Mouse (Mus musculus): ENCODE results near the gene Myo10. TPM values are rescaled to one million over a fixed set of nuclear protein-coding genes. Genes with fewer than 3 reads are reported as not detected.

Gene Myo10
- polyA plus RNA-seq, 1 experiment from 2014 or later: 32.5 TPM

DNA sequence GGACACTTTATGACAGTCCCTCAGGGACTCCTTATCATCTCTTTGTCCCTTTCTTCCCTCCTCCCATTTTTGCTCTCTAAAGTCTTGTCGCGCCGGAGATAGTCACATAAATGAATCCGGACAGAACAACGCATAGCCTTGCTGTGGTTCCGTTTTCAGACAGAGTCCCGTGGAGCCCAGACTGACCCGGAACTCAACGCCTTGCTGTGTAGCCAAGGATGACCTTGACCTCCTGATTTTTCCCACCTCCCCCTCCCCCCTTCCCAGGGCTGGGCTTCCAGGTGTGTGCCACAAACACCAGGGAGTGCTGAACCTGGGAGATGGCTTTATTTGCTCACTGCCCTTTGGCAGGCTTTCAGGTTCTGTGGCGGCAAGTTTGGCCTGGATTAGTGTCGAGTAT lies 10.6 kb downstream of the Myo10 start:
- Histone ChIP-seq H3K36me3 (ENCODE audit: control insufficient read depth, insufficient read depth, low read length) (no peaks in the 10 kb centered on the region), H3K27me3 (replicated peaks; ENCODE audit: control insufficient read depth, insufficient read depth, low read length) (no peaks in the 10 kb centered on the region), H3K27ac (ENCODE audit: low read depth) (0 out of 2 replicates have a peak overlapping the region, but pooled peaks have one; percentile 9), H3K4me1 (replicated peaks; ENCODE audit: control insufficient read depth, insufficient read depth, low read length) (peaks cover 17% of the 10 kb centered on the region; the same call in 1 of the 2 replicates), H3K9me3 (ENCODE audit: control insufficient read depth, low read length) (no peaks in the 10 kb centered on the region), H3K9ac (ENCODE audit: low read length) (no peak overlapping the region), H3K4me3 (ENCODE audit: low read depth, low read length) (no peak overlapping the region), H3K4me2 (ENCODE audit: low read length) (no peak overlapping the region)
- 77% methylated on average over 11 of the region's 11 CpGs for WGBS
- DNase-seq (ENCODE audit: low spot score): no peak
- no peak for ATAC-seq (replicated peaks; ENCODE audit: low FRiP score, low TSS enrichment, low read depth)

- no peak for DNase-seq (ENCODE audit: low spot score)
- no peak overlapping the region for H3K4me2 ChIP-seq (ENCODE audit: low read length)
- no peaks in the 10 kb centered on the region for H3K36me3 ChIP-seq (ENCODE audit: control insufficient read depth, insufficient read depth, low read length)
- no peak overlapping the region for H3K4me3 ChIP-seq (ENCODE audit: low read depth, low read length)
- H3K27me3 ChIP-seq (replicated peaks; ENCODE audit: control insufficient read depth, insufficient read depth, low read length): no peaks in the 10 kb centered on the region
- H3K27ac ChIP-seq (ENCODE audit: low read depth): no peak overlapping the region
- WGBS: 90% methylated on average over 13 of the region's 13 CpGs
- ATAC-seq (replicated peaks; ENCODE audit: low FRiP score, low TSS enrichment, low read depth): no peak
- H3K4me1 ChIP-seq (replicated peaks; ENCODE audit: control insufficient read depth, insufficient read depth, low read length): peaks cover 17% of the 10 kb centered on the region; the same call in 1 of the 2 replicates
- no peak overlapping the region for H3K9ac ChIP-seq (ENCODE audit: low read length)
- H3K9me3 ChIP-seq (ENCODE audit: control insufficient read depth, low read length): no peaks in the 10 kb centered on the region
Measured at GRCm38 (mm10) chr15:25633674-25634340, 11.5 kb downstream of the Myo10 start.

DNA sequence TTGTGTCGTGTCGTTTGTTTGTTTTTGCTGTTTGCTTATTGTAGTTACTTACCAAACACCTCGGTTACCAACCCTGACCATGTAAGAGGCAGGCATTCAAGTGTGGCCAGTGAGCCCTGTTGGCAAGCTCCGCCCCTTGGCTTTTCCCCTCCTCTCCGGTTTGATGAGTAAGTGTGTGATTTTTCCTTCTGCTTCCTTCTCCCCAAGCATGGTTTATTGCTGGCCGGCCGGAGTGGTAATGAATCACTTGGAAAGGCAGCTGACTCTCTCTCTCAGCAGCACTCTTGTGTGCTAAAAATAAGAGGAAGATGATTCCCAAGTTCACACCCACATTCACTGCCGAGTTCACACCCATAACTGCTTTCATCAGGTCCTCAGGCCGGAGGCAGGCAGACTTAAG lies 15.4 kb downstream of the Myo10 start:
- Histone ChIP-seq H3K36me3 (ENCODE audit: control insufficient read depth, insufficient read depth, low read length) (no peaks in the 10 kb centered on the region), H3K27ac (ENCODE audit: low read depth) (peak overlapping the region; percentile 51), H3K4me1 (replicated peaks; ENCODE audit: control insufficient read depth, insufficient read depth, low read length) (peaks cover 34% of the 10 kb centered on the region), H3K9ac (ENCODE audit: low read length) (no peak overlapping the region), H3K27me3 (replicated peaks; ENCODE audit: control insufficient read depth, insufficient read depth, low read length) (no peaks in the 10 kb centered on the region), H3K9me3 (ENCODE audit: control insufficient read depth, low read length) (no peaks in the 10 kb centered on the region), H3K4me2 (ENCODE audit: low read length) (no peak overlapping the region), H3K4me3 (ENCODE audit: low read depth, low read length) (no peak overlapping the region)
- 47% methylated on average over 9 of the region's 9 CpGs for WGBS
- peak; percentile 79 for ATAC-seq (replicated peaks; ENCODE audit: low FRiP score, low TSS enrichment, low read depth)
- DNase-seq (ENCODE audit: low spot score): peak; percentile 69

- DNase-seq (ENCODE audit: low spot score) (no peak), ATAC-seq (replicated peaks; ENCODE audit: low FRiP score, low TSS enrichment, low read depth) (no peak)
- H3K4me2 ChIP-seq (ENCODE audit: low read length): no peak overlapping the region
- no peaks in the 10 kb centered on the region for H3K27me3 ChIP-seq (replicated peaks; ENCODE audit: control insufficient read depth, insufficient read depth, low read length)
- no peak overlapping the region for H3K4me3 ChIP-seq (ENCODE audit: low read depth, low read length)
- H3K9ac ChIP-seq (ENCODE audit: low read length): no peak overlapping the region
- H3K4me1 ChIP-seq (replicated peaks; ENCODE audit: control insufficient read depth, insufficient read depth, low read length): peaks cover 43% of the 10 kb centered on the region
- no peaks in the 10 kb centered on the region for H3K9me3 ChIP-seq (ENCODE audit: control insufficient read depth, low read length)
- no peak overlapping the region for H3K27ac ChIP-seq (ENCODE audit: low read depth)
- H3K36me3 ChIP-seq (ENCODE audit: control insufficient read depth, insufficient read depth, low read length): no peaks in the 10 kb centered on the region
- WGBS: 87% methylated on average over 5 of the region's 5 CpGs
Measured at GRCm38 (mm10) chr15:25639217-25639616, 16.9 kb downstream of the Myo10 start.

DNA sequence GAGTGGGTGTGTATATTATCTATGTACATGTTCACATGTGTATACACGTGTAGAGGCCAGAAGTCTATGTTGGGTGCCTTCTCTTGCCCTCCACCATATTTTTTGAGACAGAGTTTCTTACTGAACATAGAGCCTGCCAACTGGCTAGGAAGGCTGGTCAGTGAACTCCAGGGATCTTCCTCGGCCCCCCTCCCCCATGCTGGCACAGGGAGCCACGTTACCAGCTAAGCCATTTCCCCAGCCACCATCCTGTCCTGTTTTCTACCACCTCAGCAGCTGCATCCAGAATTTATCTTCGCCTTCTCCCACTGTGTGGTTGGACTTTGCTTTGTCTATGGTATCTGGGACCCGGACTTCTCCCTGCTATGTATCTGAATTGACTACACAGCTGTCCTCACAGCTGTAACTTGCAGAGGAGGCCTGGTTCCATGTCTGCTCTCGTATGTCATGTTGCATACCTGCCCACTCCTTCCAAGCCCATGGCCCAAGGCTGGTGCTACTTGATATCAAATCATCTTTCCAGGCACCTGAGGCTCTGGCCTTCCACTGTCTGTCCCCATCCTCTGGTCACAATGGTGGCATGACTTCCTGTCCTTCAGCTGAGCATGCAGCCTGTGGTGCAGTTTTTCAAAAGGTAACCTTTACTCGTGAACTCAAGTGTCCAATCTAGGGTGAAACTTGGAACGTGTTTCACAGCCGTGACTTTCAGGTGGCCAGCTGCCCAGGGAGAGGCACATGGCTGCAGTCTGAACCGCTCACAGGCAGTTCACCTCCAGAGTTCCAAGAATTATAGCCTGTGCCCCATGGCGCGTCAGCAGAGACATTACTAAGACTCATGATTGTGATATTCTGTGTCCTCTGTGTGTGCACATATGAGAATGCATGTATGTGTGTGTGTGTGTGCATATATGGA lies 18.8 kb downstream of the Myo10 start:
- no peak for DNase-seq (ENCODE audit: low spot score)
- WGBS: 72% methylated on average over 12 of the region's 12 CpGs
- H3K27ac ChIP-seq (ENCODE audit: low read depth): no peak overlapping the region
- no peak overlapping the region for H3K4me2 ChIP-seq (ENCODE audit: low read length)
- H3K4me3 ChIP-seq (ENCODE audit: low read depth, low read length): no peak overlapping the region
- no peaks in the 10 kb centered on the region for H3K36me3 ChIP-seq (ENCODE audit: control insufficient read depth, insufficient read depth, low read length)
- no peaks in the 10 kb centered on the region for H3K9me3 ChIP-seq (ENCODE audit: control insufficient read depth, low read length)
- no peak overlapping the region for H3K9ac ChIP-seq (ENCODE audit: low read length)
- H3K27me3 ChIP-seq (replicated peaks; ENCODE audit: control insufficient read depth, insufficient read depth, low read length): no peaks in the 10 kb centered on the region
- H3K4me1 ChIP-seq (replicated peaks; ENCODE audit: control insufficient read depth, insufficient read depth, low read length): peaks cover 48% of the 10 kb centered on the region
- no peak for ATAC-seq (replicated peaks; ENCODE audit: low FRiP score, low TSS enrichment, low read depth)

- H3K27ac ChIP-seq (ENCODE audit: low read depth): peak overlapping the region; percentile 14; the same call in 1 of the 2 replicates
- H3K9ac ChIP-seq (ENCODE audit: low read length): no peak overlapping the region
- ATAC-seq (replicated peaks; ENCODE audit: low FRiP score, low TSS enrichment, low read depth): 0 out of 2 replicates have a peak, but pooled peaks have one; percentile 21
- no peak for DNase-seq (ENCODE audit: low spot score)
- peaks cover 45% of the 10 kb centered on the region for H3K4me1 ChIP-seq (replicated peaks; ENCODE audit: control insufficient read depth, insufficient read depth, low read length)
- 26% methylated on average over 9 of the region's 9 CpGs for WGBS
- H3K4me2 ChIP-seq (ENCODE audit: low read length): peak overlapping the region; percentile 3; the same call in 1 of the 2 replicates
- no peaks in the 10 kb centered on the region for H3K36me3 ChIP-seq (ENCODE audit: control insufficient read depth, insufficient read depth, low read length)
- H3K9me3 ChIP-seq (ENCODE audit: control insufficient read depth, low read length): no peaks in the 10 kb centered on the region
- no peaks in the 10 kb centered on the region for H3K27me3 ChIP-seq (replicated peaks; ENCODE audit: control insufficient read depth, insufficient read depth, low read length)
- H3K4me3 ChIP-seq (ENCODE audit: low read depth, low read length): no peak overlapping the region
Measured at GRCm38 (mm10) chr15:25642214-25643058, 20.1 kb downstream of the Myo10 start.

DNA sequence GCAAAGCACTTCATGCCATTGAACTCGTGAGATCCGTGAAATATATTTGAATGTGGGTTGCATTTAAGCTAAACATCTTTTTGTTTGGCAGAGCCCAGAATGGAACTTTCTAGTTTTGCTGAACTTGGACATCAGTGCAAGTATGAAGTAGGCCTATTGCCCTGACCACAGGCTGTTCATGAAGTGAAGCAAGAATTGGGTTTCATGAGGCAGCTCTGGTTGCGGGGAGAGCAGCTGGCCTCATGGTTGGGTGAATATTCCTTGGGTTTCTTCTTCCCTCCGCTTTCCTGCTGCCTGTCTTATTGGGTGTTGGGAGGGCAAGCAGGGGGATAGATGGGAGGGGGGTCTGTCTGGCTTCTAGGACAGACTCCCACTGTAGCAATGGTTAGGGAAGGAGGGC lies 23.5 kb downstream of the Myo10 start:
- no peak overlapping the region for H3K27ac ChIP-seq (ENCODE audit: low read depth)
- 90% methylated on average over 4 of the region's 4 CpGs for WGBS
- ATAC-seq (replicated peaks; ENCODE audit: low FRiP score, low TSS enrichment, low read depth) (no peak), DNase-seq (ENCODE audit: low spot score) (no peak)
- H3K27me3 ChIP-seq (replicated peaks; ENCODE audit: control insufficient read depth, insufficient read depth, low read length): no peaks in the 10 kb centered on the region
- H3K4me1 ChIP-seq (replicated peaks; ENCODE audit: control insufficient read depth, insufficient read depth, low read length): peaks cover 45% of the 10 kb centered on the region
- H3K4me3 ChIP-seq (ENCODE audit: low read depth, low read length): no peak overlapping the region
- H3K9me3 ChIP-seq (ENCODE audit: control insufficient read depth, low read length): no peaks in the 10 kb centered on the region
- H3K9ac ChIP-seq (ENCODE audit: low read length): no peak overlapping the region
- no peaks in the 10 kb centered on the region for H3K36me3 ChIP-seq (ENCODE audit: control insufficient read depth, insufficient read depth, low read length)
- H3K4me2 ChIP-seq (ENCODE audit: low read length): no peak overlapping the region

DNA sequence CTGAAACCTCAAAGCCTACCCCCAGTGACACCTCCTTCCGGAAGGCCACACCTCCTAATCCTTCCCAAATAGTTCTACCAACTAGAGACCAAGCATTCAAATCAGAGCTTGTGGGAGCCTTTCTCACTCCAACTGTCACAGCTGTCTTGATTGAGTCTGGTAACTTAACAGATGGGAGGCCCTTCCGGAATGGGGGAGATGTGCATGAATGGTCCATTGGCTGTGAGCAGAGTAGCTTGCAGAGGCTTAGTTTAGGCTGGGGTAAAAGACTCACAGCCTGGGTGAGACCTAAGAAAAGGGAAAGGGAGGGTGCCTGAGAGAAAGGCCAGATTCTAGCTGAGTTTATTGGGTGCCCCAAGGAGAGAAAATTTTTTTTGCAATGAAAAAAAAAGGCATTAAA lies 26.0 kb downstream of the Myo10 start:
- no peaks in the 10 kb centered on the region for H3K27me3 ChIP-seq (replicated peaks; ENCODE audit: control insufficient read depth, insufficient read depth, low read length)
- H3K4me3 ChIP-seq (ENCODE audit: low read depth, low read length): no peak overlapping the region
- H3K36me3 ChIP-seq (ENCODE audit: control insufficient read depth, insufficient read depth, low read length): no peaks in the 10 kb centered on the region
- no peak overlapping the region for H3K4me2 ChIP-seq (ENCODE audit: low read length)
- ATAC-seq (replicated peaks; ENCODE audit: low FRiP score, low TSS enrichment, low read depth) (no peak), DNase-seq (ENCODE audit: low spot score) (no peak)
- 93% methylated on average over 2 of the region's 2 CpGs for WGBS
- H3K27ac ChIP-seq (ENCODE audit: low read depth): no peak overlapping the region
- H3K4me1 ChIP-seq (replicated peaks; ENCODE audit: control insufficient read depth, insufficient read depth, low read length): peaks cover 37% of the 10 kb centered on the region
- H3K9me3 ChIP-seq (ENCODE audit: control insufficient read depth, low read length): no peaks in the 10 kb centered on the region
- no peak overlapping the region for H3K9ac ChIP-seq (ENCODE audit: low read length)

All from intestine, embryonic 14.5 days (tissue).